ENCODE assay signal across 8 mouse cellular contexts in the genomic region with DNA sequence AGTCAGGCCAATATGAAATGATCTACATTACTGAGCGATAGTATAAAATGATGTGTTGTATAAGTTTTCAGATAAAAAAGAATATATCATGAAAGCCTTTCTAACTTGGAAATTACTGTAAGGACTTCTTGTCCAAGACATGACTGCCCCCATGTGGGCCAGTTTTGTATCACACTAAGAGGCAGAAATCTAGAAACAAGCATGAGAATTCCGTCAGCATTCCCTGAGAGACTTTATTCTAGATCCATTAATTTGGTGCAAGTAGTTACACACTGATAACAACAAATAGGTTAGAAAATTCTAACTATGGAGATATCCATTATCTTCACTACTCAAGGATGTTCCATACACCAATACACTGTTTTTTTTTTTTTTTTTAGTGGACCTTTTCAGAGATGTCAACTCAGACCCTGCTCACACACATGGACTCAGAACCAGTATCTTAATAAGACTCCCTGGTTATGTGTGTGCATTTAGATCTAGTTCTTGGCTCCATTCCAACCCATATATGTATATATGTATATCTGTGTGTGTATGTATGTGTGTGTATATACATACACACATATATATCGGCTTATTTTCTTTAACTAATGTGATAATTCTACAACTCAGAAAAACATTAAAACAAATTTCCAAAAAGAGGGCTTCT.
DNase-seq lines count a peak whose midpoint lies in the region; ATAC-seq lines count a peak whose summit lies in the region.

No protein-coding gene starts in this region.

- no peaks in the 10 kb centered on the region for H3K27me3 ChIP-seq in forebrain, embryonic 14.5 days (replicated peaks; ENCODE audit: control insufficient read depth, insufficient read depth, low read length)
- no peaks in the 10 kb centered on the region for H3K27me3 ChIP-seq in limb, embryonic 11.5 days (ENCODE audit: control insufficient read depth, insufficient read depth, low read length)
- H3K27me3 ChIP-seq in neural tube, embryonic 14.5 days (ENCODE audit: control insufficient read depth, insufficient read depth, low read length) = no peaks in the 10 kb centered on the region

- no peaks in the 10 kb centered on the region for H3K4me1 ChIP-seq in forebrain, embryonic 14.5 days (ENCODE audit: control insufficient read depth, insufficient read depth, low read length)
- H3K4me1 ChIP-seq in limb, embryonic 11.5 days (ENCODE audit: control insufficient read depth, insufficient read depth, low read length) = no peaks in the 10 kb centered on the region
- H3K4me1 ChIP-seq in neural tube, embryonic 14.5 days (ENCODE audit: control insufficient read depth, insufficient read depth, low read length) = no peaks in the 10 kb centered on the region

- peak; percentile 52; the same call in 1 of the 2 replicates for ATAC-seq in forebrain, embryonic 14.5 days
- ATAC-seq in limb, embryonic 11.5 days (ENCODE audit: insufficient number of reproducible peaks, low FRiP score, low TSS enrichment, low read depth) = no peak
- peak; percentile 31; the same call in 1 of the 2 replicates for ATAC-seq in neural tube, embryonic 14.5 days (ENCODE audit: low read depth)
- no peak for ATAC-seq in erythroblast, adult 5-6 weeks (replicated peaks; ENCODE audit: low FRiP score, poor library complexity, severe bottlenecking)

- no peak overlapping the region for H3K4me2 ChIP-seq in forebrain, embryonic 14.5 days (ENCODE audit: low read length)
- no peak overlapping the region for H3K4me2 ChIP-seq in limb, embryonic 11.5 days (ENCODE audit: low read depth, severe bottlenecking)
- H3K4me2 ChIP-seq in neural tube, embryonic 14.5 days (ENCODE audit: low read depth, low read length) = no peak overlapping the region

- no peaks in the 10 kb centered on the region for H3K9me3 ChIP-seq in forebrain, embryonic 14.5 days (replicated peaks; ENCODE audit: control insufficient read depth, low read length)
- H3K9me3 ChIP-seq in limb, embryonic 11.5 days (ENCODE audit: control insufficient read depth, low read length) = no peaks in the 10 kb centered on the region
- no peaks in the 10 kb centered on the region for H3K9me3 ChIP-seq in neural tube, embryonic 14.5 days (ENCODE audit: control insufficient read depth, low read length)

- H3K27ac ChIP-seq in forebrain, embryonic 14.5 days (ENCODE audit: low read depth, low read length) = no peak overlapping the region
- no peak overlapping the region for H3K27ac ChIP-seq in limb, embryonic 11.5 days (replicated peaks; ENCODE audit: low read depth, low read length)
- H3K27ac ChIP-seq in neural tube, embryonic 14.5 days (ENCODE audit: low read depth, low read length) = no peak overlapping the region

- no peak overlapping the region for H3K9ac ChIP-seq in forebrain, embryonic 14.5 days (ENCODE audit: low read length)
- H3K9ac ChIP-seq in limb, embryonic 11.5 days (ENCODE audit: low read length) = no peak overlapping the region
- H3K9ac ChIP-seq in neural tube, embryonic 14.5 days (replicated peaks; ENCODE audit: low read depth, low read length) = no peak overlapping the region

- H3K4me3 ChIP-seq in forebrain, embryonic 14.5 days (ENCODE audit: low read depth, low read length) = no peak overlapping the region
- no peak overlapping the region for H3K4me3 ChIP-seq in limb, embryonic 11.5 days (ENCODE audit: low read depth, low read length)
- H3K4me3 ChIP-seq in neural tube, embryonic 14.5 days (ENCODE audit: low read depth, low read length) = no peak overlapping the region

- DNase-seq in urinary bladder, postnatal 14 days (ENCODE audit: low spot score) = peak; percentile 72
- no peak for DNase-seq in urinary bladder, postnatal 4 days (ENCODE audit: low spot score in 2 of 2)
- DNase-seq in brain, embryonic 18.5 days (ENCODE audit: low read depth, low spot score) = peak; percentile 58
- DNase-seq in forebrain, embryonic 14.5 days (ENCODE audit: low spot score) = peak; percentile 89
- DNase-seq in kidney, adult 8-10 months = peak; percentile 13 to 66
- DNase-seq in limb, embryonic 11.5 days (ENCODE audit: low spot score) = peak; percentile 83

- 41% methylated on average over 3 of the region's 3 CpGs for WGBS in forebrain, embryonic 14.5 days
- WGBS in limb, embryonic 11.5 days = 48% methylated on average over 3 of the region's 3 CpGs
- 46% methylated on average over 3 of the region's 3 CpGs for WGBS in neural tube, embryonic 14.5 days

- peaks cover 7% of the 10 kb centered on the region for H3K36me3 ChIP-seq in forebrain, embryonic 14.5 days (ENCODE audit: control insufficient read depth, insufficient read depth, low read length)
- H3K36me3 ChIP-seq in limb, embryonic 11.5 days (ENCODE audit: control insufficient read depth, insufficient read depth, low read length) = no peaks in the 10 kb centered on the region
- 0 out of 2 replicates have a peak, but pooled peaks cover 4% of the 10 kb centered on the region for H3K36me3 ChIP-seq in neural tube, embryonic 14.5 days (ENCODE audit: control insufficient read depth, insufficient read depth, low read length)

Comparison
In these comparisons a context has a peak if more than half of its experiments do, and no peak if none do; other contexts are left out.
1. DNase-seq: peak in urinary bladder, postnatal 14 days (single experiment), brain, embryonic 18.5 days (single experiment), forebrain, embryonic 14.5 days (single experiment), kidney, adult 8-10 months (2 of 2) and limb, embryonic 11.5 days (single experiment); none in urinary bladder, postnatal 4 days (0 of 2).
2. ATAC-seq: peak in forebrain, embryonic 14.5 days (single experiment) and neural tube, embryonic 14.5 days (single experiment); none in limb, embryonic 11.5 days (single experiment) and erythroblast, adult 5-6 weeks (single experiment).